Mouse (Mus musculus) liver, embryonic 14.5 days (tissue): ENCODE measurements around the gene Rgl2.

ENCODE experiments used
- CTCF ChIP-seq: IDR thresholded peaks from 2 replicates; pipeline ENCODE4 v1.5.1; 2016; ENCODE audit warnings: antibody characterized with exemption, low read depth, control low read depth
- EP300 ChIP-seq: IDR thresholded peaks from 2 replicates; pipeline ENCODE4 v1.6.1; 2016; ENCODE audit warnings: antibody characterized with exemption, low read depth

DNA sequence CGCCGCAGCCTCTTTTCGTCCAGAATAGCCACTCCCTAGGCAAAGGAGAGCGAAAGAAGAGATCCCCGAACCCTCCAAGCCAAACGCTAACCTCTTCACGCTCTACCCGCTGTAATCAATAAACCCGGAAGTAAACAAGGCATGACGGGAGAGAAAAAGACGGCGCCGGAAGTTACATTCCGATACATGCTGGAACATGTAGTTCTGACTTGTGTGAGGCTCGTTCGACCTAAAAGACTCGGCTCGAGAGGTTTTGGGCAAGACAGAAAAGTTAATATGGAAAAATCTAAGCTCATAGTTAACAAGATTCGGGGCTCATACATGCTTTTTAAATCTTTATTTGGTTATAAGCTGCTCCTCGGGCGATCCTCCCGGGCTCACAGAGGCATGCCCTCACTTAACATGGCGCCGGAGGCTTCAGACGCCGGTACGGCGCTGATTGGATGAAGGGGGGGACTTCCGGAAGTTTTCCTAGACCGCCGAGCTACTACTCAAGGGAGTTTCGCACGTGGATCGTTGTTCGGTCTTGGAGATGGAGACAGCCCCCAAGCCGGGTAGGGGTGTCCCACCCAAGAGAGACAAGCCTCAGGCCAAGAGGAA, 11.0 kb downstream of the Rgl2 start, which contains the start of the genes Pfdn6 and Wdr46:
- TF ChIP-seq CTCF: no peak
- TF ChIP-seq EP300: no peak
